Mouse (Mus musculus) lung, adult 18-20 months (tissue): Measurements from ENCODE around the gene Olfr872.
"Not testable (repeated sequence)": the region's sequence is repeated elsewhere in the genome, so short reads cannot be mapped to it uniquely, and the experiment has no call there.

Source experiments
- DNase-seq, 2 experiments: peaks; one replicate each; pipeline ENCODE4 v3.0.0; 2022; ENCODE audit warnings: mixed read lengths in 2 of 2

Olfr872 gene

DNA sequence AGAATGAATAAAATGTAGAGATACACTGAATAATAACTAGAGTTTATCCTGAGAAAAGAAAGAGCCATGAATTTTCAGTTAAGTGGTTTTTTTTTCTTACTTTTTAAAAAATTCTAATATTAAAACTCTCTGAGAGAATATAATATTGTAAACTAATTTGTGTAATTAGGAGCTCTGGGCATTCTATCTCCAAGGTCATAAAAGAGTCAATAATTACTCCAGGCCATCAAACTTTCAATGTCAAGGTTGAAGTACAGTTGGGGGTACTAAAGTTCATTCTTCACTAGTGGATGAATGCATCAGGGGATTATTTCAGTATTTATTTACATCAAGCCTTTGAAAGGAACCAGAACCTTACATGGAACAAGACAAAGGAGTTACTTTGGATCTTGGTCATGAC lies at the start of gene Olfr872:
Gene Olfr872 (plus strand): TSS at position 301 of the 400 bp plus-strand sequence.
- DNase-seq: no peak

DNA sequence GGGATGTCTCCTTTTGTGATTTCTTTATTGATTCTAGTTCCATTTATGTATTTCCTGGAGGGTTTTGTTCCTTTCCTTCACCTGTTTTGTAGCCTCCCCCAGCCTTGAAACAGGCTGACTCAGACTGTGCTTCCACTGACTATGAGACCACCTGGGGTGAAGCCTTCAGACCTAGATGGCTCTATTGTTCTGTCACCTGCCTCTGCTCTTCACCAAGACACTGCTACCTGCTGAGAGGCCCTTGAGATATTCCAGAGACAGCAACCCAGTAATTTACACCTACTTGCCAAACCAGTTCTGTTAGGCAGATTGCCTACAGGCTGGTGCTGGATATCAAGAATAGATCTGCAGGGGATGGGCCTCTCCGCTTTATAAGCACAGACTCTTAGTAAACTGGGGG lies 34.8 kb upstream of the Olfr872 start:
- DNase-seq: no peak

DNA sequence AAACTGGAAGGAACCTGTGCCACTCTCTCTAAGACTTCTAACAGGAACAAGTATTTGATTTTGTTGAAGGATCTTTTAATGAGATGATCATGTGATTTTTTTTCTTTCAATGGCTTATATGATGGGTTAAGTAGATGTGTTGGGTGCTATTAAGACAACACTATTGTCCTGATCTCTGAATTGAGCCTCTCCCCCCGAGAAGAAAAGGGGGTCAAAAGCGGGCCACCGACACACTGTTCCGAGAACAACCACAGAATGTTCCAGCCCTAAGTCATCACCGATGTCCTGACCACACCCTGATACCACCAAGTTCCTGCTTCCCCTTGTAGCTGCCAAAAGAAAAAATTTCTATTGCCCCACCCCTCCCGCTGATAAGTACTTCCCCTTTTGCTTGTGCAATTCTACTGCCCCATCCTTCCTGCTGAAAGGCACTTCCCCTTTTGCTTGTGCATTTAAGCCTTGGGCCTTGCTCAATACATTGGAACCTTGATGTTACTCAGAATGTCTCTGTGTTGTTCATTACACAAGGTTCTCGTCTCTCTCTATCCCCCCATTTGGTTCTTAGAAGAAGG lies 33.4 kb upstream of the Olfr872 start:
- not testable (repeated sequence) for DNase-seq

DNA sequence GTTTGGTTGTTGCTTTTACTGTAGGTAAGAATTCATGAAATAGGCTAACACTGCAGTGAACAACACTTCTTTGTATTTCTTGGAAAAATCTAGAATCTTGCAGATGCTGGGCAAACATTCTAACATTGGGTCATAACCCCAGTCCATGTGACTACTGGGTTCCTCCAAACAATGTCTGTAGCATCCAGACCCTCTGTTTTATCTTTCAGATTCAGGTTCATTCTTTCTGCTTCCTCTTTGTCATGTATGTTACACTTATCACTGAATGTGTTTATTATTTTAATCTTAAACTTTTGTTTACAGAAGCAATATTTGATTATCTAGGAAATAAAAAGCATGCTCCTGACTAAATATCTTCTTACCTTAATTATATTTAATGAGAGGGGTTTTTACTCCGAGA lies 26.1 kb upstream of the Olfr872 start:
- DNase-seq: no peak

DNA sequence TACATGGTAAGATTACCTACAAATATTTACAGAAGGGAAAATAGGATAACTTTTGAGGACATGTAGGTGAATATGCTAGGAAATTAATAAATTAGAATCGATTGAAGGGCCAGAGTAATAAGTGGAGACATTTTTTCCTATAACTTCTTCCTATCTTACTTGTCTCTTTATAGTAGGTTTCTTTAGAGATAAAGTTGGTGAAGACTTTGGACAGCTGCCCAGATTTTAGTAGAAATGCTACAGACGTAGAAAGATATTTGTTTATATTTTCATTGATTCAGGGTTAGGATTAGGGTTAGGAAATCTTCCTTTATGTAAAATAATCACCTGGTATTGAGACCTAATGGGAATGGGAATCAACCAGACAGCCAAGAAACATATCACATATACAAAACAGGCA lies 25.4 kb upstream of the Olfr872 start:
- no peak for DNase-seq

DNA sequence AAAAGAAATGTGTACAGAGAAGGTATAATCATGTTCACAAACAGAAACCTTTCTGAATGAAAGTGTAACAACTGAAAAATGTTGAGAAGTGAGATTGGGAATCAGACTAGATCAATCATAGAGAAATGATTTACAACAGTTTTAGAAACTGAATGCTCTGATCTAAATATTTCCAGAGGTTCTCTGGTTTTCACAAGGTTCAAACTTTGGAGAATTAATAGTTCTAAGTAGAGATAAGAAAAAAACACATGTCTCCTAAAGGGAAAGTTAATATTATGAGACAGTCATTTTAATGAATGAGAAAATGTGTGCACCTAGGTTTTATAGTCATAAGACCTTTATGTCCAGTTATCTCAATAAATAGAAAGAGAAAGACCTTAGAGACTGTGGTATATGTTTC lies 25.0 kb upstream of the Olfr872 start, which contains the start of gene Olfr871:
Gene Olfr871 (plus strand): TSS at position 301 of the 400 bp plus-strand sequence.
- DNase-seq: no peak

DNA sequence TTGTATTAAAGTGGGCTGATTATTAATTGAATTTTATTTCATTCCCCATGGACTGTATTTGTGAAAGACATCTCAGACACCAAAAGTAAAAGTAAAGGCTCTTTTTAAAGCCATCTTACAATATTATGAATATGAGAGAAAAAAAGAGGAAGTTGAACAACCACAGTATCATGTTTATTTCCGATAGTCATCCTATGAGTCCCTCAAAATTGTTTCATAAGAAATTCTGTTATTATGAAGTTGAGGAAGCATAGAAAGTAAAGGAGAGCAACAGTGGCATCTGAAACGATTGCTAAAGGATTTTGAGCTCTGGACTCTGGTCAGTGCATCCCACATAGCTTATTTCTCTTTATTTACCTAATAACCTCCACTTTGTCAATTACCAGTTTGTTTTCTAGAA lies 459 bp downstream of the Olfr872 start:
- DNase-seq: no peak

DNA sequence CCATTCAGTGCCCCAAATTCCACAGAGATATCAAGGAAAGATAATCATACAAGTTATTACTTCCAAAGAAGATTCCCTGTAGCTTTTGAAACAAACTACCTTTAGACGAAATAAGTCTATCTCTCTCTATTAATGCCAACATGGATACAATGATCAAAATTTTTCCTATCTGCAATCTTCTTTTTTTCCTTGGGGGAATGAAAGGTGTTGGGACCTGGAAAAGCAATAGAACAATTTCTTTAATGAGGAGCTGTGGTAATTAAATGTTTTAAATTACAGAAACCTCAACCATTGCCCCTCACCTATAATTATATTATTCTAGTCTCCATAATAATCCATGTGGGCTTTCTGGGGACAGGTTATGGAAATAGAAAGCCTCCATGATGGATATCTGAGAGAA lies 45.1 kb downstream of the Olfr872 start, which contains the start of gene Olfr39:
Gene Olfr39 (plus strand): TSS at position 301 of the 400 bp plus-strand sequence.
- no peak for DNase-seq

DNA sequence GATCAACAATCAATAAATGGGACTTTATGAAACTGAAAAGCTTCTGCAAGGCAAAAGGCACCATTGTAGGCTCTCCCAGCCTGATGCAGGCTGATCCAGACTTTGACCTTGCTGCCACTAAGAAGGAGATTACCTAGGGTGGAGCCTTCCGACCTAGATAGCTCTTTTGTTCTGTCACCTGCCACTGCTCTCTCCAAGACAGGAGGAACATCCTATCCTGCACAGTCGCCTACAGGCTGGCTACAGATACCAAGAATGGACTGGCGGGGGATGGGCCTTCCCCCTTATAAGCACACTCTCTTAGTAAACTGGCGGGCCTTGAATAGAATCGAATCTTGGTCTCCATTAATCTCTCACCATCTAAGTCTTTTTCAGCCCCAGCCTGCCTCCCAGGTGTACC lies 58.6 kb downstream of the Olfr872 start:
- DNase-seq: not testable (repeated sequence)

DNA sequence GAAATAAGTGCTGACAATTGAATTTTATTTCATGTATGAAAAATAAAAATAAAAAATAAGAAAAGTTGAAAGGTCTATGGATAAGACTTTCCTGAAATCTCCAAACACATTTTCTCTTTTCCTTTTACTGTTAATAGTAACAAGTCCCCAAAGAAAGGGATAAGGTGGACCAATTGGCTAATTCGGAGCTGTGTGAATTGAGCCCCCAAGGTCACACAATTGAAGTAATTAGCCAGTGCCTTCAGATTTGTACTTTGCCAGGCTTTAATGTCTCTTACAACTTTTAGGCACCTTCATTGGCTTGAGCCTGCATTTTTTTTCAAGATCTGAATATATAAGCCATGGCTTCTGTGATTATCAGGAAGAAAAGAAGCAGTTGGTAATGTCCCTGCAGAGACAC lies 61.3 kb downstream of the Olfr872 start, which contains the start of gene Olfr873:
Gene Olfr873 (plus strand): TSS at position 301 of the 400 bp plus-strand sequence.
- no peak for DNase-seq
